8 mouse cellular contexts compared by ENCODE assay signal in the genomic region with DNA sequence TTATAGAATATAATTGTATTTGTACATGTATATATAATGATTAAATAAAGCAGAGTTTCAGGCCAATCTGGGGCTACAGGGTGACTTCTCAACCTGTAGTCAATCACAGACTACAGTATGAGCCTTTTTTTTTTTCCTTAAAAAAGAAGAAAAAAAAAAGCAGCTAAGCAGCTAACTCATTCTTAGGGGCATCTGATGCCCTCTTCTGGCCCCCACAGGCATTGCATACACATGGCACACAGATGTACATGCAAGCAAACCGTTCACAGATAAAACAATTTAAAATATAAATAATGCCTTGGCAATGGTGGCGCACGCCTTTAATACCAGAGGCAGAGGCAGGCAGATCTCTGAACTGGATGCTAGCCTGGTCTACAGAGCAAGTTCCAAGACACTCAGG. TPM values are rescaled to one million over a fixed set of nuclear protein-coding genes. Genes with fewer than 3 reads are reported as not detected.
DNase-seq lines count a peak whose midpoint lies in the region; ATAC-seq and TF ChIP-seq lines count a peak whose summit lies in the region.

No protein-coding gene starts in this region.

- H3K4me3 ChIP-seq in liver, adult 2 months (ENCODE audit: insufficient read depth, low read depth, low read length): no peak overlapping the region
- H3K4me3 ChIP-seq in liver, embryonic 12.5 days: no peak overlapping the region
- H3K4me3 ChIP-seq in forebrain, embryonic 12.5 days (replicated peaks): no peak overlapping the region

- H3K9ac ChIP-seq in liver, adult 2 months (ENCODE audit: low read depth, low read length): no peak overlapping the region
- no peak overlapping the region for H3K9ac ChIP-seq in liver, embryonic 12.5 days
- H3K9ac ChIP-seq in forebrain, embryonic 12.5 days: no peak overlapping the region

- peaks cover 50% of the 10 kb centered on the region for H3K36me3 ChIP-seq in liver, adult 2 months (ENCODE audit: control insufficient read depth, insufficient read depth, low read length)
- H3K36me3 ChIP-seq in liver, embryonic 12.5 days: peaks cover 100% of the 10 kb centered on the region
- peaks cover 90% of the 10 kb centered on the region for H3K36me3 ChIP-seq in forebrain, embryonic 12.5 days (replicated peaks)

- no peaks in the 10 kb centered on the region for H3K79me2 ChIP-seq in liver, adult 2 months (ENCODE audit: control insufficient read depth, insufficient read depth, low read length)

- no peak overlapping the region for H3K4me2 ChIP-seq in liver, embryonic 12.5 days
- no peak overlapping the region for H3K4me2 ChIP-seq in forebrain, embryonic 12.5 days

- ATAC-seq in liver, embryonic 12.5 days: no peak
- no peak for ATAC-seq in forebrain, embryonic 12.5 days (ENCODE audit: low FRiP score)

- H3K27ac ChIP-seq in liver, adult 2 months (replicated peaks; ENCODE audit: insufficient read depth, low read depth, low read length): no peak overlapping the region
- H3K27ac ChIP-seq in liver, embryonic 12.5 days: no peak overlapping the region
- H3K27ac ChIP-seq in forebrain, embryonic 12.5 days: no peak overlapping the region

- intact Hi-C loops in heart, postnatal 14 days (cut with DNase I): loop anchor here (5.0 to 10.0 kb wide), 2 partner anchors 99 to 172 kb away; no protein-coding TSS in a partner anchor
- intact Hi-C loops in left cerebral cortex, postnatal 4 days (cut with DNase I): no loop called here

- TF ChIP-seq CTCF in liver, adult 2 months (IDR thresholded peaks at IDR 0.05; ENCODE audit: low read depth, low read length): peak; percentile 50; the same call in 1 of the 2 replicates

- peak; percentile 16 for DNase-seq in liver, adult 2 months (ENCODE audit: extremely low read depth, low read depth, low spot score)
- DNase-seq in NIH3T3 (ENCODE audit: low read depth): peak; percentile 74
- DNase-seq in cerebellum, postnatal 14 days: peak; percentile 68 to 74
- peak; percentile 42 to 63 for DNase-seq in heart, postnatal 14 days
- peak; percentile 57 for DNase-seq in left cerebral cortex, postnatal 4 days
- peak; percentile 26 for DNase-seq in right cerebral cortex, postnatal 25 days

- 73% methylated on average over 3 of the region's 3 CpGs for WGBS in liver, adult 2 months
- WGBS in liver, embryonic 12.5 days (ENCODE audit: insufficient replicate concordance): 82% methylated on average over 3 of the region's 3 CpGs
- 75% methylated on average over 3 of the region's 3 CpGs for WGBS in forebrain, embryonic 12.5 days

- H3K27me3 ChIP-seq in liver, adult 2 months (ENCODE audit: control insufficient read depth, insufficient read depth, low read length): no peaks in the 10 kb centered on the region
- H3K27me3 ChIP-seq in liver, embryonic 12.5 days (replicated peaks): no peaks in the 10 kb centered on the region
- no peaks in the 10 kb centered on the region for H3K27me3 ChIP-seq in forebrain, embryonic 12.5 days

- H3K9me3 ChIP-seq in liver, embryonic 12.5 days (replicated peaks): no peaks in the 10 kb centered on the region
- no peaks in the 10 kb centered on the region for H3K9me3 ChIP-seq in forebrain, embryonic 12.5 days

- no peaks in the 10 kb centered on the region for H3K4me1 ChIP-seq in liver, adult 2 months (ENCODE audit: control insufficient read depth, insufficient read depth, low read length)
- H3K4me1 ChIP-seq in liver, embryonic 12.5 days: no peaks in the 10 kb centered on the region
- no peaks in the 10 kb centered on the region for H3K4me1 ChIP-seq in forebrain, embryonic 12.5 days

- no peak for TF ChIP-seq POLR2A in liver, adult 2 months (IDR thresholded peaks at IDR 0.05; ENCODE audit: extremely low read depth, insufficient read depth, low read length)

RNA-seq across cellular contexts. Expression of gene Ubap2, which starts 48.6 kb away (rescaled TPM):
- 3.0 TPM in 2 replicates for total RNA-seq in liver, adult 2 months (2014; rRNA removed)
- polyA plus RNA-seq in liver, adult 2 months (2012; rRNA removed): 19.6 and 23.0 TPM in 2 replicates
- 48.7 and 50.2 TPM in 2 replicates for polyA plus RNA-seq in liver, embryonic 12.5 days (2016; fragmentation: Nextera tagmentation; extraction: Ambion mirVana)
- 10 to 100 TPM; 65.3 to 66.0 TPM for total RNA-seq in heart, postnatal 14 days (2021)
- 10 to 100 TPM; 77.8 to 78.2 TPM for total RNA-seq in left cerebral cortex, postnatal 4 days (2021)
- polyA plus RNA-seq in forebrain, embryonic 12.5 days (2016; fragmentation: Nextera tagmentation; extraction: Ambion mirVana): 82.6 and 97.6 TPM in 2 replicates

Comparison
In these comparisons a context has a peak if more than half of its experiments do, and no peak if none do; other contexts are left out.
1. DNase-seq: peak in every context shown above with its lines; median percentile 74 in NIH3T3; 71 in cerebellum, postnatal 14 days; 57 in left cerebral cortex, postnatal 4 days; 52 in heart, postnatal 14 days; 26 in right cerebral cortex, postnatal 25 days; 16 in liver, adult 2 months.
2. RNA of gene Ubap2, which starts 48.6 kb away (total RNA-seq): 77.8 to 78.2 TPM in left cerebral cortex, postnatal 4 days and 65.3 to 66.0 TPM in heart, postnatal 14 days; 3.0 TPM in liver, adult 2 months; every median in the first group is over 10 times any median in the second.